Mouse (Mus musculus) embryonic facial prominence, embryonic 10.5 days (tissue): ENCODE data around the gene Mrpl46. TPM values are rescaled to one million over a fixed set of nuclear protein-coding genes. Genes with fewer than 3 reads are reported as not detected.

Experiments used
- DNase-seq: peaks from one replicate; pipeline ENCODE4 v3.0.0-alpha.2; 2017; ENCODE audit warnings: low spot score
- H3K27ac ChIP-seq: fragments of 300-500 bp; sonication (generic); replicated peaks from 2 replicates; pipeline ENCODE4 v1.5.1; 2016; ENCODE audit warnings: mild to moderate bottlenecking
- H3K27me3 ChIP-seq: fragments of 300-500 bp; sonication (generic); replicated peaks from 2 replicates; pipeline ENCODE4 v1.6.1; 2016; ENCODE audit warnings: low read depth, mild to moderate bottlenecking; ENCODE audit not compliant: poor library complexity, severe bottlenecking
- H3K36me3 ChIP-seq: fragments of 300-500 bp; sonication (generic); replicated peaks from 2 replicates; pipeline ENCODE4 v1.6.1; 2016; ENCODE audit warnings: mild to moderate bottlenecking, moderate library complexity
- H3K4me1 ChIP-seq: fragments of 300-500 bp; sonication (generic); 2 replicates; pipeline ENCODE4 v1.6.1; 2016
- H3K4me3 ChIP-seq: fragments of 300-500 bp; sonication (generic); 2 replicates; pipeline ENCODE4 v1.5.1; 2016; ENCODE audit warnings: mild to moderate bottlenecking, moderate library complexity
- H3K9me3 ChIP-seq: fragments of 300-500 bp; sonication (generic); 2 replicates; pipeline ENCODE4 v1.6.1; 2016; ENCODE audit warnings: mild to moderate bottlenecking
- WGBS: fragments of 180-500 bp; shearing (Covaris S2); methylation state at CpG from one replicate; pipeline ENCODE4 v1.1.7; 2016; 5-methylcytosine and 5-hydroxymethylcytosine counted together
- polyA plus RNA-seq: library from polyadenylated mRNA; unstranded; fragments of >200 nt; fragmentation: Nextera tagmentation; extraction: Ambion mirVana; gene quantifications from 2 replicates; pipeline ENCODE4 v1.2.1, GENCODE M21; 2016

The Mrpl46 gene
- 80.8 and 86.5 TPM in 2 replicates for polyA plus RNA-seq

- Histone ChIP-seq H3K9me3 (no peaks in the 10 kb centered on the region), H3K4me3 (peak within 1 kb of the TSS; percentile 97), H3K36me3 (peaks cover 61% of the 10 kb centered on the region), H3K27me3 (no peaks in the 10 kb centered on the region), H3K4me1 (peaks cover 16% of the 10 kb centered on the region), H3K27ac (peak within 1 kb of the TSS; percentile 96)
- peak; percentile 90 for DNase-seq
- under 1% methylated on average over 44 of the region's 44 CpGs for WGBS
These were observed at the start of gene Mrpl46, which contains the start of gene Mrps11 for GRCm38 (mm10) chr7:78782639-78783581. Gene Mrpl46, minus strand, starts transcription at chr7:78783531. Gene Mrps11, plus strand, starts transcription at chr7:78783119.

GRCm38 (mm10) chr7:78827749-78828362, 44.5 kb upstream of the Mrpl46 start:
- H3K27ac ChIP-seq, result no peak overlapping the region
- no peaks in the 10 kb centered on the region for H3K9me3 ChIP-seq
- no peak for DNase-seq
- H3K36me3 ChIP-seq, result peaks cover 55% of the 10 kb centered on the region
- no peak overlapping the region for H3K4me3 ChIP-seq
- H3K4me1 ChIP-seq, result 0 out of 2 replicates have a peak, but pooled peaks cover 3% of the 10 kb centered on the region
- 92% methylated on average over 14 of the region's 14 CpGs for WGBS
- no peaks in the 10 kb centered on the region for H3K27me3 ChIP-seq

- Histone ChIP-seq H3K27me3 (no peaks in the 10 kb centered on the region), H3K4me1 (0 out of 2 replicates have a peak, but pooled peaks cover 3% of the 10 kb centered on the region), H3K4me3 (no peak overlapping the region), H3K27ac (peak overlapping the region; percentile 24; the same call in 1 of the 2 replicates), H3K36me3 (peaks cover 61% of the 10 kb centered on the region), H3K9me3 (no peaks in the 10 kb centered on the region)
- DNase-seq, result peak; percentile 15
- 64% methylated on average over 9 of the region's 9 CpGs for WGBS
These were observed 43.5 kb upstream of the Mrpl46 start for GRCm38 (mm10) chr7:78826682-78827385.

DNA sequence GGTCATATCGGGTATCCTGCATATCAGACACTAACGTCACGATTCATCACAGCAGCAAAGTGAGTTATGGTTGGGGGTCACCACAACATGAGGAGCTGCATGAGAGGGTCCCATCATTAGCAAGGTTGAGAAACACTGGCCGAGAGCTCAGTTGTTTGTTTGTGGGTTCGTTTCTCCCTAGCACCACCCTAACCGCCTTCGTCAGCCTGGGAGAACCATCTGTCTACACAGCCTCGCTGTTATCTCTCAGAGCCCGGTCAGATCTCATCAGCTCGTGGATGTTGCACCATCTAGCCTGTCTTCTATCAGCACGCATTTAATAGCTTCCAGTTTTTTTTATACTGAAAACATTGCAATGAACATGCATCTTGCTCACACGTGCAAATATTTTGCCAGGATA, 35.0 kb upstream of the Mrpl46 start:
- H3K4me1 ChIP-seq, result peaks cover 4% of the 10 kb centered on the region; the same call in 1 of the 2 replicates
- WGBS, result 88% methylated on average over 12 of the region's 12 CpGs
- H3K4me3 ChIP-seq, result no peak overlapping the region
- H3K36me3 ChIP-seq, result peaks cover 10% of the 10 kb centered on the region; the same call in 1 of the 2 replicates
- no peaks in the 10 kb centered on the region for H3K9me3 ChIP-seq
- H3K27ac ChIP-seq, result no peak overlapping the region
- no peaks in the 10 kb centered on the region for H3K27me3 ChIP-seq
- no peak for DNase-seq

- no peaks in the 10 kb centered on the region for H3K9me3 ChIP-seq
- DNase-seq, result no peak
- H3K4me3 ChIP-seq, result no peak overlapping the region
- H3K27me3 ChIP-seq, result no peaks in the 10 kb centered on the region
- peaks cover 4% of the 10 kb centered on the region; the same call in 1 of the 2 replicates for H3K4me1 ChIP-seq
- no peak overlapping the region for H3K27ac ChIP-seq
- no peaks in the 10 kb centered on the region for H3K36me3 ChIP-seq
These were observed 31.4 kb upstream of the Mrpl46 start for GRCm38 (mm10) chr7:78814766-78815165.

- peaks cover 4% of the 10 kb centered on the region; the same call in 1 of the 2 replicates for H3K4me1 ChIP-seq
- DNase-seq, result no peak
- WGBS, result 90% methylated on average over 6 of the region's 6 CpGs
- H3K27me3 ChIP-seq, result no peaks in the 10 kb centered on the region
- H3K36me3 ChIP-seq, result no peaks in the 10 kb centered on the region
- no peak overlapping the region for H3K4me3 ChIP-seq
- no peaks in the 10 kb centered on the region for H3K9me3 ChIP-seq
- no peak overlapping the region for H3K27ac ChIP-seq
These were observed 30.5 kb upstream of the Mrpl46 start for GRCm38 (mm10) chr7:78813791-78814190.

DNA sequence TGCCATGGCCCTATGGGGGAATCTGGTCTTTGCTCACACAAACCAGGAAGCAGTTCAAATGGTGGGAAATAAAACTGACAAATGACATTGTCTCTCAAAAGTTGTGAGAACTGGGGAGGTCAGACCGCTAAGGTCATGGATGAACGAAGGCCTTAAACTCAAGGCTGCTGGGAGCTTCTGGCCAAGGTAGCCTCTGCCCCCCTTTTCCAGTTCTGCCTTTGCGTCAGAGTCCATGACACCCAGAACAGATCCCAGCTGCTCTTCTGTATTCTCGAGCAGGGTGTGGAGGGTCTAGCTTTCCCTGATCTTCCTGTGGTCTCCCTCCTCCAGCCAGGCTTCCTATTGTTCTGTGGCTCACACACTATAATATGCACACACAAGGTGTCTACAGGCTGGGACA, 23.9 kb upstream of the Mrpl46 start:
- WGBS, result 84% methylated on average over 4 of the region's 4 CpGs
- no peaks in the 10 kb centered on the region for H3K9me3 ChIP-seq
- H3K4me1 ChIP-seq, result no peaks in the 10 kb centered on the region
- H3K36me3 ChIP-seq, result no peaks in the 10 kb centered on the region
- no peak overlapping the region for H3K27ac ChIP-seq
- H3K4me3 ChIP-seq, result no peak overlapping the region
- no peaks in the 10 kb centered on the region for H3K27me3 ChIP-seq
- no peak for DNase-seq

GRCm38 (mm10) chr7:78803841-78804240, 20.5 kb upstream of the Mrpl46 start:
- Histone ChIP-seq H3K36me3 (no peaks in the 10 kb centered on the region), H3K27ac (no peak overlapping the region)
- 89% methylated on average over 3 of the region's 3 CpGs for WGBS

GRCm38 (mm10) chr7:78799730-78800496, 16.6 kb upstream of the Mrpl46 start:
- DNase-seq, result no peak
- H3K9me3 ChIP-seq, result no peaks in the 10 kb centered on the region
- H3K36me3 ChIP-seq, result no peaks in the 10 kb centered on the region
- H3K4me3 ChIP-seq, result no peak overlapping the region
- 81% methylated on average over 9 of the region's 9 CpGs for WGBS
- peaks cover 10% of the 10 kb centered on the region; the same call in 1 of the 2 replicates for H3K27me3 ChIP-seq
- H3K4me1 ChIP-seq, result 0 out of 2 replicates have a peak, but pooled peaks cover 2% of the 10 kb centered on the region
- no peak overlapping the region for H3K27ac ChIP-seq

More at GRCm38 (mm10) chr7:78803841-78804240, 20.5 kb upstream of the Mrpl46 start:
- Histone ChIP-seq H3K4me3 (no peak overlapping the region), H3K4me1 (no peaks in the 10 kb centered on the region), H3K27me3 (peaks cover 10% of the 10 kb centered on the region; the same call in 1 of the 2 replicates), H3K9me3 (no peaks in the 10 kb centered on the region)
- no peak for DNase-seq

DNA sequence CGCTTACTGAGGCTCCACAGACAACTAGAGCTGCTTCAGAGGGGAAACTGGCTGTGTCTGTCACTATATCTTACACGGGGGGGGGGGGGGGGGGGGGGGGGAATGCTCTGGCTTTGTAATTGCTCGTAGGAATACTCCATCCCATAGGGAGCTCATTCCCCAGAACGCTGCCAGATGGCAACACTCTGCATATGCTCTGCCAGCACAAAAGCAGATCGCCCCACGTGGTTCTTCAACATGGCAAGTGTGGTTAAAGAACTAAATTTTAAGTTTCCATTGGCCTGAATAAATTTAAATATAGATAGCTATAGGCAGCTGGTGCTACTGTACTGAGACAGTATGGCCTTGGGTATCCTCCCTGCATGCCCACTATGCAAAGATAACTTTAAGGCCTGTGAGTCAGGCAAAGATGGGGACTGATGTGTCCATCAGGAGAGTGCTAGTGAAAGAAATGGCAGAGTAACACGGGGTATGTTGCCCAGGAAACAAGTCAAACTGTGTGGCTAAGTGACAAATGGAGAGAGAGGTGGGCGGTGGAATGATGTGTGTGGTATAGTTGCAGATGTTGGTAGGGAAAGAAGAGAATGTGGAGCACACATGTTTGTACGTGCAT, 14.6 kb upstream of the Mrpl46 start:
- Histone ChIP-seq H3K36me3 (peaks cover 9% of the 10 kb centered on the region), H3K27ac (no peak overlapping the region)

GRCm38 (mm10) chr7:78796624-78797023, 13.3 kb upstream of the Mrpl46 start:
- peaks cover 23% of the 10 kb centered on the region for H3K36me3 ChIP-seq
- H3K27ac ChIP-seq, result no peak overlapping the region
- 88% methylated on average over 3 of the region's 3 CpGs for WGBS
- no peak overlapping the region for H3K4me3 ChIP-seq
- no peaks in the 10 kb centered on the region for H3K9me3 ChIP-seq
- no peak for DNase-seq
- peaks cover 10% of the 10 kb centered on the region; the same call in 1 of the 2 replicates for H3K27me3 ChIP-seq
- 0 out of 2 replicates have a peak, but pooled peaks cover 2% of the 10 kb centered on the region for H3K4me1 ChIP-seq

More for the DNA sequence above, 14.6 kb upstream of the Mrpl46 start:
- Histone ChIP-seq H3K4me1 (0 out of 2 replicates have a peak, but pooled peaks cover 2% of the 10 kb centered on the region), H3K4me3 (no peak overlapping the region), H3K27me3 (peaks cover 10% of the 10 kb centered on the region; the same call in 1 of the 2 replicates), H3K9me3 (no peaks in the 10 kb centered on the region)
- DNase-seq, result no peak
- whole genome bisulfite sequencing, result 52% methylated on average over 9 of the region's 9 CpGs
